Mouse (Mus musculus) gastrocnemius, adult 18-20 months (tissue): ENCODE measurements around the gene 1700025B11Rik. TPM values are rescaled to one million over a fixed set of nuclear protein-coding genes. Genes with fewer than 3 reads are reported as not detected.
A peak's percentile ranks its signal among the peaks of the same experiment; 100 is the strongest.
"Not testable (repeated sequence)": the region's sequence is repeated elsewhere in the genome, so short reads cannot be mapped to it uniquely, and the experiment has no call there.

Experiments
- DNase-seq: peaks from one replicate; pipeline ENCODE4 v3.0.0; 2021; ENCODE audit warnings: low spot score
- long read RNA-seq, 2 experiments: library from polyadenylated mRNA; stranded (forward); transcript quantifications; one replicate each; pipeline ENCODE4 v2.0.0; 2021
- total RNA-seq, 2 experiments: library from RNA; stranded (reverse); gene quantifications; 2 replicates each; pipeline ENCODE4 v1.2.3; 2021

The 1700025B11Rik gene
- total RNA-seq, result not detected
- long read RNA-seq, experiment 1, result 0 reads
- long read RNA-seq, experiment 2, result 0 reads

DNA sequence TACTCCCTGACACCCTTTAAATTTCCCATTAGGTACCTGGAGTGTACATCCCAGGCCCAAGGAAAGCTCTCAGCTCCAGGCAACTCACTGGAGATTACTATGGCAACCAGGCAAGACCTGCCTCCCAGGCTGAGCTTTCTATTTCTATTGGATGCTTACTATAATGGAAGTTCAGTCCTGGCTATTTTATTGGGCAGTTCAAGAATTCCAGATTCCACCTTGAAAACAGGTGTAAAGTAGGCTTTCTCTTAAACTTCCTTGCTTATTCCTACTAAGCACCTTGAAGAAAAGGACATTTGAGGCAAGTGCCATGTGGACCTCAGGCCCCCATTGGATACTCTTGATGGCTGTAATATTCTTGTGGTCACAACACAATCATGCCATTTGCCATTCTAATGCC is at the start of gene 1700025B11Rik:
Gene 1700025B11Rik (minus strand): TSS at position 101 of the 400 bp plus-strand sequence.
- no peak for DNase-seq

DNA sequence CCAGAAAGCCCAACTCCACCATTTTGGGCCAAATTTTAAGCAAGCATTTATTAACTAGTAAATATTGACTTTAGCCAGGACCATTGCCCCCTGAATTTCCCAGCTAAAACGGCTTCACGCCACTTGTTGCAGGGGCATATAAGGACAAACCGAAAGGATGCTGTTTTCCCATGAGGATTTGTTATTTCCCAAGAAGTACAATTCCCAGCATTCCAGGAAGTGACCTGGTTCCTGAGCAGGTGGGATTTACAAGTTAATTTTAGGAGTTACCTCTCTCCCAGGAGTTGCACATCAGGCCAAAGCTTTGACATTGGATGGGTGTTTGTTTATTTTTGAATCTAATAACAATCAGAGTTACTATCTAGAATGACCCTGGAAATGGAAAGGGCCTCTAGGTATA is 44.4 kb upstream of the 1700025B11Rik start:
- DNase-seq, result no peak

DNA sequence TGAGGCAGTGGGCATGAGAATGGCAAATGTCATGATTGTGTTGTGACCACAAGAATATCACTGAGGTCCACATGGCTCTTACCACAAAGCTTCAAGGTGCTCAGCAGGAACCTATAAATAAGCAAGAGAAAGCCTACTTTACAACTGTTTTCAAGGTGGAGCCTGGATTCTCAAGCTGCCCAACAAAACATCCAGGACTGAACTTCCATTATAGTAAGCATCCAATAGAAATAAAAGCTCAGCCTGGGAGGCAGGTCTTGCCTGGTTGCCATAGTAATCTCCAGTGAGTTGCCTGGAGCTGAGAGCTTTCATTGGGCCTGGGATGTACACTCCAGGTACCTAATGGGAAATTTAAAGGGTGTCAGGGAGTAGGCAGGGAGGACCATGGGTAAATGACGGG is 37.3 kb upstream of the 1700025B11Rik start, which contains the start of gene Gm36245:
Gene Gm36245 (plus strand): TSS at position 301 of the 400 bp plus-strand sequence.
- DNase-seq, result no peak

DNA sequence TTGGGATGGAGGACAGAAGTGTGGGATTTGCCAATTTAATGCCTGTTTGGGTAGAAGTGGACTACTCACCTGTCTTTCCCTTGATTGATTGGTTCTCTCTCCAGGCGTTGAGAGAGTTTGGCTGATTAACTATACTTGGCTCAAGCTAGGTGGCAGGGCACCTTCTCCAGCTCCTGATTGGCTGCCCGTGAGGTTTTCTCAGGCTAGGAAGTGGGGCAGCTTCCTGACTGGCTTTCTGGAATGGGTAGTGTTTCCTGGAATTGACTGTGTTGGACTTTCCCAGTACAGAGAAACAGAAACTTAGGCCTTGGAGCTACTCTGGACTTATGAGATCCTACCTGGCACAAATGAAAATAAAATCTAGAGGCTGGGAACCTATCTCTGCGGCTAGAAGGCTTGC is 36.7 kb upstream of the 1700025B11Rik start:
- no peak for DNase-seq

DNA sequence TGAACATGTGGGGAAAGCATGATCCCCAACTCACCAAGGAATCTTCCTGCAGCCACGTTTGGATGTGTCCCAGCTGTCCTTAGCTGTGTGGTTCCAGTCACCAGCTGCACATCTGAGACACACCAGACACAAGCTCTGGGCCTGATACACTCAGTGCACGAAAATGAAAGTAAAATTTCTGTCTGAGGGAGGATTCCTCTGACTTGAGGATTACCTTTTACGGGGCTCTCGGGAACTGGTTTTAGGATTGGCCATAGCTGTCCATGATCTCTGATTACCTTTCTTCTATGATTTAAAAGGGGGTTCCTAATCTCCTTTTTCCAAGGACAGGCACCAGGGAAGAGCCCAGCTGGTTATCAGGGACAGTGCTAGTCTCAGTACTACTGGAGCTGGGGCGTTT is 34.3 kb upstream of the 1700025B11Rik start, which contains the start of gene Apol10b:
Gene Apol10b (minus strand): TSS at position 165 of the 400 bp plus-strand sequence.
- DNase-seq, result no peak

DNA sequence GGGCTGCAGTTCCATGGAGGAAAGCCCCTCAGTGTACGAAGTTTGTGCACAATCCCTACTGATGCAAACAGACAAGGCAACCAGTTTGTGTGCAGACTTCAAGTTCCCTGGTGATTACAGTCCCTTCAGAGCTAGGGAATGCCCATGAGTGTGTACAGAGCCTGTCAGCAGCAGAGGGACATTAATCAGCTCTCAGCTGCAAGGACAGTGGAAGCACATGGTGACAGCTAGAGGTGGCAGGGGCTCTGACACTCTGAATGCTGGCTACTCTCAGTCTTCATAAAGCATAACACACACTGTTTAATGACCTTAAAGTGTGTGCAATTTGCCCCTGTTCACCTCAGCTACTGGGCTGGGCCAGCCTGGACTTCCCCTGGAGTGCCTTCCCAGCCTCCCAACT is 31.9 kb upstream of the 1700025B11Rik start:
- DNase-seq, result no peak

DNA sequence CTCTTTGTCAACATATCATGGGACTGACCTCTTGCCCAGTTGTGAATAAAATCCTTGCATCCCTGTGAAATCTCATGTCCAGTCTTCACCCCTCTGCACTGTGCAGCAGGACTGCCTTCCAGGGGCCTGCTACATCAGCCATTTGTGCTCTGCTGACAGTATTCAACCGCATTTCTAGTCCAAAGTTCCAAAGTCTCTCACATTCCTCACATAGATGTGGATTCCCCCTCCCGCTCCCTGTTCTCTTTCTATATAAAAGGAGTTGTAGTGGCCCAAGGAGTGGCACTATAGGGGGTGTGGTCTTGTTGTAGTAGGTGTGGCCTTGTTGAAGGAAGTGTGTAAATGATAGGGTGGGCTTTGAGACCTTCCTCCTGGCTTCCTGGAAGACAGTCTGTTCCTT is 29.2 kb upstream of the 1700025B11Rik start:
- DNase-seq, result no peak

DNA sequence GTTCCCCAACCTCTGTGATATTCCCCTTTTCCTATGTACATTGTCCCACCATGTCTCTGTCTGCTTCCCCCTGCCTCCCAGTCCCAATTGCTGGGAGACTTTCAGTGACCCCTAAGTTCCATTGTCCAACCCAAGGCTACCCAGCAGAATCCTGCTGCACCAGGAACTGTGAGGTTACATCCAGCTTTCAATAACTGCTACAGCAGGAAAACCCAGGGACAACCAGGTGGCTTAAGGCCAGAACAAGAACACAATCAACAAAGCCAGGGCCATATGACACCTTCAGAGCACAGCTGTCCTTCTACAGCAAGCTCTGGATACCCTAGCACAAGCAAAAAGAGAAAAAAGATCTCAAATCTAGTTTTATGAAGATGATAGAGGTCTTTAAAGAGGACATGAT is 27.3 kb upstream of the 1700025B11Rik start:
- DNase-seq, result no peak

DNA sequence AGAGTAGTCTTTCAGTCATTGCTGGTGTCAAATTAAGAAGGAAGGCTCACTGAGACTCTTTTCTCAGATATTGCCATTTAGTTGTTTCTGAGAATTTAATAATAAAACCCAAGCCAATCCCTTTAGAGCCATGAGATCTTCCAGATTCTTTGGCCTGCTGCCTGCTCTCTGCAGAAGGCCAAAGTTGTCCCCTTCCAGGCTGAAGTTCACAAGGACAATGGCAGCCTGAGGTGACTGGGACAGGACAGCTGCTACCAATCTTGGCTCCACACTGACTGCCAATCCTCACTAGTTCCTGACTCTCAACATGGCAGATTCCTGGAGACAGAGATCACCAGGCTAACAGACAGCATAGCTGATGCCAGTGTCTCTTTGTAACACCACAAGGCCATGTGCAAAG is 25.3 kb upstream of the 1700025B11Rik start:
- no peak for DNase-seq

DNA sequence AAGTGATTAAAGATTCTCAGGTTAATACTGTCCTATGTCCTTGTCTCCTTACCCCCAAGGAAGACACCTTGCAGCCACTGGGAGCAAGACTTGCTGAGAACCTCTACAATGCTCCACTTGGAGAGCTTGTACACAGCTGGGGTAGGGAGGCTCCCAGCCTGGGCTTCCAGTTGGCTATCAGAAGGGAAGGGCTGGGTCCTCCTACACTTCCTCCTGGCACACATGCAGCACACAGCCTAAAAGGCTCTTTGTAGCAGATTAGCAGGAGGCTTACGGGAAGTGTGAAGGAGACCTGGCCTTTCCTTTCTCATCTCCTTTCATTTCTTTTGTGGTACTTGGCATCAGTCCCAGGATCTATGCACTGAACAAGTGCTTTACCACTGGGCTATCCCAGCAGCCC is 20.0 kb upstream of the 1700025B11Rik start:
- peak; percentile 27 for DNase-seq

DNA sequence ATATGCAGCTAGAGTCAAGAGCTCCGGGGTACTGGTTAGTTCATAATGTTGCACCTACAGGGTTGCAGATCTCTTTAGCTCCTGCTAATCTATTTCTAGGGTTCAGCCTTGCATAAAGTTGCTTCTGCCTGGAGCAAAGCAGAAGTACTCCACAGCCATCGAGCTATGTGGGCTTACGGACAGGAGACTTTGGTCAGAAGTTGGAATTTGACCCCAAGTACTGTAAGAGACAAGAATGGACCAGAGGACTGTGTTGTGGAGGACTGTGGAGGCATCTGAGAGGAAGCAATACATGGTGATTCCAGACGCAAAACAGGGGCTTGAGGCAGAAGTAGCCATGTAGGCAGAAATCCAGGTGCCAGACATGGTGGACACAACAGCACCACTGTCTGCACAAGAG is 17.6 kb upstream of the 1700025B11Rik start:
- no peak for DNase-seq

DNA sequence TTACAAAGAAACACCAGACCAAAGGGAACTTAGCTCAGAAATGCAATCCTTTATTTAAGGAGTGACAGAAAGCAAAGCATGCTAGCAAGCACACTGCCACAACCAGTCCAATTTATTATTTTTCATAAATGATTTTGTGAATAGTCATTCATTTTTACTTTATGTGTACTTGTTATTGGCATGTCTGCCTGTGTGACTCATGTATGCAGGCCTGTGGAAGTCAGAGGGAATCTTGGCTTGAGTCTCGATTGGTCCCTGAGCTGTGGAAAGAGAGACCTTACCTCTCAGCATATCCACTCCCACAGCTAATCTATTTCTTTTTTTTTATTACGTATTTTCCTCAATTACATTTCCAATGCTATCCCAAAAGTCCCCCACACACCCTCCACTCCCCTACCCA is 17.1 kb upstream of the 1700025B11Rik start:
- DNase-seq, result no peak

DNA sequence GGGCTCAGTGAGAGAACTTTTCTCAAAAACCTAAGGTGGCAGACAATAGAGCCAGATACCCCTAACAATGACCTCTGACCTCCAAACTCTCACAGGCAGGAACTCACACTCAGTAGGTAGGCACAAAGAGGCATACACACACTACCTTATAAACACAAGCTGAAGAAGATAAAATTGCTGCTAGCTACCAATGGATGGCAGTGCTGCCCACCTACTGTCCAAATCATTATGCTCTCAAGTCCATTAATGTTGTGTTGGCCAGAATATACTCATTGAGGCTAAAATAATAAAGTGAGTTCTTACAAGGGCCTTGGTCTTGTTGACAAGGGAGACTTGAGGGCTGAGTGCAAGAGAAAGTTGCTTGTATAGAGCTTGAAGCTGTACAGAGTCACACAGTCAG is 1.5 kb upstream of the 1700025B11Rik start:
- no peak for DNase-seq

DNA sequence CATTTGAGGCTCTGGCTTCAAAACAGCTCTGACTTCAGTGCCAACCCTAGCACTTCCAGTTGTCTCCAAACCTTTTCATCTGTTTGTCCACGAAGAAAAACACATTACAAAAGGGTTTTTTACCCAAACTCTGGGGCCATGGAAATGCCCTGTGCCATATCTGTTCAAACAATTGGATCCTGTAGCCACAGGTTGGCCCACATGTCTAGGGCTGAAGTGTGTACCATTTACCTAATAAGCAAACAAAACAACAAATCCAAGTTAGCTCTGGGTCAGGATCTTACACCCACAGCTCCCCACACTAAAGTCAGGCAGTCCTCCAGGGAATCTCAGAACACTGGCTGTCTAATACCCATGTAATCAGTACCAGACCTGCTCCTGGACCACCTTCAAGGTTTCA is 22.5 kb downstream of the 1700025B11Rik start:
- not testable (repeated sequence) for DNase-seq

DNA sequence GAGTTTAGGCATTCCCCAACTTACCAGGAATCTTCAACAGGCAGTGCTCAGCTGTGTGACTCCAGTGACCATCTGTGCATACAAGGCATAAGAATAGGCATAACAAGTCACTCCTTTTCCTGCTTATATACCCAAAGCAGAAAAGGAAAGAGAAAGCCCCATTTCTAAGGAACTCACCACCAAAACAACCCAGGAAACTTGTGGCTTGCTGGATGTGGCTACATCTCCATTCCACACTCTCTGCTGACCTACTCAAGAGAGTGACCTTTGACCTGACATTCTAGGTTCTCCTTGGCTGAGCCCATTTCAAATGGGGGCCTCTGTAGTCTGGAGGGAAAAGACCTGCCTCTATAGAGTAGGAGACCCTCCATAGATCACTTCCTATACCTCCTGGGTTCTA is 28.5 kb downstream of the 1700025B11Rik start, which contains the start of gene Apol7c:
Gene Apol7c (minus strand): TSS at position 101 of the 400 bp plus-strand sequence.
- DNase-seq, result no peak

DNA sequence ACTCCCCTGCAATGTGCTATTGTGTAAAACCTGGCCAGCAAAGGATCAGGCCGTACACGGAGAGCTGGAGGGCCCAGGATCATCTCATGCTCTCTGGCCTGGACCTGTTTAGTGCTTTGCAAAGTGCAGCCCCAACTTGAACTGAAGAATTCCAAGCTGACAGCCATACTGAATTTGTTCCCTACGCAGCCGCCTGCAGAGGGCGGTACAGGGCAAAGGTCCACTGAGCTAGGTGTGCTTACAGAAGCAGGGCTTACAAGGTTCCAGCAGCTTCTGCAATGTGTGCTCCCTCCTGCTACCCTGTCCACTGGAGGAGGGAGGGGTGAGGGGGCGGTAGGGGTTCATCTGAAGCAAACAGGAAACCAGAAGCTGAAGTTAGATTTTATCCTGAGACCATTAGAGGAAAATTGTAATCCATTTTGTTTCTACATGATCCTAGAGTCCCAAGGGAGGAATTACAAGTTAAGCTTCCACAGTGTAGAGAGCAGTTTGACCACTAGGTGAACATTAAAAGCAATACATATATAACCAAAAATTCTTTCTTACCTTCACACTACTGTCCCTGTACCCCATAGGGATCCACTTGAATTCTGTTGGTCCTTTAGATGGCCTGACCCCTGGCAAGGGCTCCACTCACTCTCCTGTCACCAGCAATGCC is 38.4 kb downstream of the 1700025B11Rik start:
- DNase-seq, result peak; percentile 39

DNA sequence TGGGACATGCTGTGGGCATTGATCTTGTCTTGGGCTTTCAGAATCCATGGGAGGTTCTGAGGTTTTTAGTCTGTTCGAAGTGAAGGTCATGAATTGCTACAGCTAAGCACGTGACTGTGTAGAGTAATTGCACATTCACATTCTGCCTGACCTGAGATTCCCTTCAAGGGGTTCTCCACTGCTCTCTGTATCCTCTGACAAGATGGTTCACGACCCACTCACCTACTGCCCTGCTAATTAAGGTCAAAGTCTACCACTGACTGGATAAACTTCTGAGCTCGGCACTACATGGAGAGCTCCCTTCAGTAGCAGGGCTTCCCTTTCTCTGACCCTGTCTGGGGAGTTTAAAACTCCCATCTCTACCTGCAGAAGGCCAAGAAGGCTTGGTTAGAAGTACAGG is 41.1 kb downstream of the 1700025B11Rik start:
- not testable (repeated sequence) for DNase-seq

Other genes with a start within 250 kb of the 1700025B11Rik start
- 1 to 10 TPM in 1 of 2 experiments, under 1 TPM in 1; 0.76 to 1.1 TPM for gene Apol7a, start 162.8 kb downstream of the 1700025B11Rik start, total RNA-seq
- not detected for gene Apol9a, start 150.8 kb downstream of the 1700025B11Rik start, total RNA-seq
- gene Apol7b, start 114.4 kb downstream of the 1700025B11Rik start, total RNA-seq, result under 1 TPM in 1 of 2 experiments, not detected in 1; 0.16 TPM
- not detected for gene Apol10a, start 84.8 kb downstream of the 1700025B11Rik start, total RNA-seq
- gene Apol11a, start 53.6 kb downstream of the 1700025B11Rik start, total RNA-seq, result not detected
- gene Apol7c, start 28.6 kb downstream of the 1700025B11Rik start, total RNA-seq, result not detected
- 1 to 10 TPM in 1 of 2 experiments, under 1 TPM in 1; 0.27 to 1.2 TPM for gene Apol10b, start 34.2 kb upstream of the 1700025B11Rik start, total RNA-seq
- not detected for gene Gm36245, start 37.4 kb upstream of the 1700025B11Rik start, total RNA-seq
- gene Apol11b, start 81.4 kb upstream of the 1700025B11Rik start, total RNA-seq, result under 1 TPM in 1 of 2 experiments, not detected in 1; 0.14 TPM
- gene Apol7e, start 137.0 kb upstream of the 1700025B11Rik start, total RNA-seq, result not detected
- not detected for gene Apol9b, start 167.1 kb upstream of the 1700025B11Rik start, total RNA-seq
- gene Apol8, start 195.1 kb upstream of the 1700025B11Rik start, total RNA-seq, result under 1 TPM; 0.07 to 0.73 TPM